Mouse (Mus musculus) kidney, adult 9 months (tissue): ENCODE measurements at regions not wholly inside any gene's neighbourhood (a gene's known extent, or its start where the extent isn't known, plus 50 kb on each side); places are given as distances from the start of the nearest gene placed in this dataset.

ENCODE experiments used
- DNase-seq: peaks from one replicate; pipeline ENCODE4 v3.0.0; 2022

DNA sequence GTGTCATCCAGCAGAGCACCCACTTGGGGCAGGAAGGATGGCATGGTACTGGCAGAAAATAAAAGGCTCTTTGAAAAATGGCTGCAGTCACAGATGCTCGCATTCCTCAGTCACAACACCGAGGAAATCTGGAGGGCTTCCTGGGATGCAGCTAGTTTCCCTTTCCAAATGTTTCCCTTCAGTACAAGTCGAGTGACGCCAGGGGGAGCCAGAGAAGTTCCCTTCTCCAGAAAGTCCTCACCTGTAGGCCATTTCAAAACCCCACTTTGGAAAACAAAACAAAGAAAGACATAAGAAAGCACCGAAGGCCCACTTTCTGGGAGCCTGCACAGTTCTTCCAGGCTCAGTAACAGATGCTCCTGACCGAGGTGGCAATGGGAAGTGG is 199.4 kb upstream of the Apob start:
- peak; percentile 29 for DNase-seq

DNA sequence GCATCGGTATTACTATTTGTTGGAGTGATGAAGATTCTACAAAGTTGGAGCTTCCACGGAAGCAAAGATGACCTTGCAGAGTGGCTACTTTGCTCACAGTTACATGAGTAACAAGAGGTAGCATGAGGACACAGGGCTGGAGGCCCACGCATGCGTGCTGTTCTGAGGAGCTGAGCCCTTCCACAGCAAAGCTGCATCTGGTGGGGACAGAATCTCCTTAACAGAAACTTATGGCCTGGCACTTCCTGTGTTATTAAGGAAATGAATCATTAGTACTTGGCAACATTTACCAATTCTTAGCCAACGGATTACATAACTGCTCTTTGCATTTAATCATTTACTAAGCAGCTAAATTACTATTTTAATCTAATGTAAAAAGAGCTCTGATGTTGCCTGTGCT is 160.8 kb upstream of the Apob start:
- DNase-seq: peak; percentile 80

DNA sequence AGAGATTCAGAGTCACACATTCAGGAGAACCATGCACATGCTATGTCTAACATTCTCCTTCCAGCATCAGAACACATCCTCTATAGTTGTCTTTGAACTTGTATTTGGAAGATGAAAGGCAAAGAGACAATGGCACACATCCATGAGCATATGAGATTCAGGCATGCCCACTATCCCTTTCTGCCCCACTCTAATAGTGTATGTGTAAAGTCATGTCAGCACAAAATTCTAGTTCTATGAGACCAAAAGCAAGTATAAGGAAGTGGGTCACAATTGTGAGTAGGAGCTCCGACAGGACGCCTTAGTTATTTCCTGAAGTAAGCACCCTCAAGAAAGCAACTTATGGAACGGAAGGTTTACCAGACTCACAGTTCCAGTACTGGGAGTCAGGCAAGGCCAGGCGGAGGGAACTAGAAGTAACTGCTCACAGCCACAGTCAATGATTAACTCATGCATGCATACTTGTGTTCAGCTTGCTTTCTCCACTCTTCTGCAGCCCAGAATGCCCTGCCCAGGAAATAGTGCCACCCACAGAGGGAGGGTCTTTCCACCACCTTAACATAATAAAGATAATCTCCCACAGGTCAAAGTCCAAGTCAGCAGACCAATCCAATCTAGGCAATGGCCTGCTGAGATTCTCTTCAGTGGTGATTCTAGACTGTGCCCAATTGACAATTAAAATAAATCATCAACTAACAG is 157.3 kb upstream of the Apob start:
- DNase-seq: peak; percentile 88

DNA sequence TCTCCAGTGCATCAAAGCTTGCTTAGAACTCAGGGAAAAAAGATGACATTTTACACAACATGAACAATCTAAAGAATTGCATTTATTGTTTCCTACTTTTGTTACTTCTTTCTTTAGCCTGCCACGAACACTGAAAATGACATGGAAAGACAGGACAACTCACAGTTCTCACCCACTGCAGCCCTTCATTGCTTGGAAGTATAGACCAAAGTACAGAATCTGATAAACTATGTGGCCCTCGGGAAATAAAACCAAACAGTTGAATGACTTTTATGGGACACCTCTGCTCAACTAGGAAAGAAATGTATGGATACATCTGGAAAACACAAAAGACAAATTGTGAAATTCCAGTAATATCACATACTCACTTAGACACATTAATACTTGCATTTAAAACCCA is 156.7 kb upstream of the Apob start:
- DNase-seq: peak; percentile 10

DNA sequence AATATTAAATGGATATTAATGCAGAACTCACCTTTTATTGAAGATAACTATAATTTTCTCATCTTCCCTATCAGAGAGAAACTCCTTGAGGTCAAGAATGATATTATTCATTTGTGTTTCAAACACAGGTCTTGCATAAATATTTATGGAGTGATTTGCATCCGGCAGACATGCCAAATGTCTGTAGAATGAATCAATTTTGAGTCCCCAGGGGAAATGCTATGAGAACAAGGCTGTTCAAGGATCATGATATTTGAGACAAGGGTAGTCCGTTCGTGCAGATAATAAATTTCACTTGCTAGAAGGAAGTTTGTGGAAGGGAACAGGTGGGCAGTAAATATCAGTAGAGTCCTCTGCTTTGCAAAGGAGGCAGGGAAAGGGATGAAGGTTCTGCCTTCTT is 141.7 kb upstream of the Apob start:
- no peak for DNase-seq

DNA sequence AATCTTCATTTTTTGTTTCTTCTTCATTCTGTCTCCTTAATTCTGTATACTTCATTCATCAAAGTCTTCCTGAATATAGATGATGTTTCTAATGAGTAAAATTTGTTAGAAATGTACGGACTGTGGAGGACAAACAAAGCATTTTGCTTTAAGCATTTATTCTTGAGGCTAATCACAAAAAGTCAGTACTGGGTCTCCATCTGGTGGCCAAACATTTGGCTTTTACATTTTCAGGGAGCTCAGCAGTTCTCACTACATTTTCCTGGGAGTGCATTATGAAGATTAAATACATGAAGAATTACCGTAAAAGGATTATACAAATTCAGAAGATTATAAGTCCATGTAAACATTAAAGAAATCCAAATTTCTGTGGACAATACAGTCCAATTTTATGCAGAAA is 123.6 kb upstream of the Apob start:
- DNase-seq: peak; percentile 32

DNA sequence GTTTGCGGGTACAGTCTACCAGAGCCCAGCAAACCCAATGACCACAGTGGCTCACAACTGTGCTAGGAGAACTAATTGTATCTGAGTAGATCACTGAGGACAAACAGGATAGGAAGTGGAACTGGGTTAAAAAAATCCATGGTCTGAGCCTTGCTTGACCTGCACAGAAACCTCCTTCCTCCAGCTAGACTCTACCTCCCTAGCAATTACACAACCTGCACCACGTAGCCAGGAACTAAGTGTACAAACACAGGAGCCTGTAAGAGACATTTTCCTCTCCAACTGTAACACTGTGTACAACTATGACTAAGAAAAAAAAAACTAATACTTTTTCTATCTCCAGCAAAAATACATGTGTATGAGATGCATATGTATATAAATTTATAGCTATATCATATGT is 121.8 kb upstream of the Apob start:
- no peak for DNase-seq

DNA sequence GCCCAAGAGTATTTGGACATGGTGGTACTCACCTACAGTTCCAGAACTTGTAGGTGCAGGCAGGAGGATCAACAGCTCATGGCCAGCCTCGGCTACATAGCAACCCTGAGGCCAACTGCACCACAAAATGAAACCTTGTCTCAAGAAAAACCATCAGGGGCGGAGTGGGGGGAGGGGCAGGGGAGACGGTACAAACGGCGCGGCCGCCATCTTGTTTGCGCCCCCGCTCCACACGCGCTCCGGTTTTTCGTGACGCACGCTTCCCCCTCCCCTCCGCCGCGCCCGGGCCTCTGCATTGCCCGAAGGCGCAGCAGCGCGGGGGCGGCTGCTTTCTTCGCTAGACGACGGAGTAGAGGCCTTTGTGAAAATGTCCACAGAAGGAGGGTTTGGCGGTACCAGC is 117.9 kb upstream of the Apob start:
- no peak for DNase-seq

DNA sequence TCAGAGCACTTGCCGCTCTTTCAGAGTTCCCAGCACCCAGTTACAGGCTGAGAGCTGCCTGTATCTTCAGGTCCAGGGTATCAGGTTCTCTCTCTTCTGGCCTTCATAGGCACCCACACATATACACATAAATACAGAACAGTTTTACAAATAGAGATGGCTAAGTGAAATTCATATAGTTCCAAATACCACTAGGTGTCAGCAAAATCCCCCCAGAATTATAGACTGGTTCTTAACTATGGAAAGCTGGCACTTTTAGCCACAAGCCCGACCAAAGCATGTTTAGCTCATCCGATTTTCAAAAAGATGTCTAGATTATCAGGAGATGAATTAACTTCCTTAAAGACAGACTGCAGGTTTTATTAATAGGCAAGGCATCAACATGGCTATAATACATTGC is 107.4 kb upstream of the Apob start:
- peak; percentile 12 for DNase-seq

DNA sequence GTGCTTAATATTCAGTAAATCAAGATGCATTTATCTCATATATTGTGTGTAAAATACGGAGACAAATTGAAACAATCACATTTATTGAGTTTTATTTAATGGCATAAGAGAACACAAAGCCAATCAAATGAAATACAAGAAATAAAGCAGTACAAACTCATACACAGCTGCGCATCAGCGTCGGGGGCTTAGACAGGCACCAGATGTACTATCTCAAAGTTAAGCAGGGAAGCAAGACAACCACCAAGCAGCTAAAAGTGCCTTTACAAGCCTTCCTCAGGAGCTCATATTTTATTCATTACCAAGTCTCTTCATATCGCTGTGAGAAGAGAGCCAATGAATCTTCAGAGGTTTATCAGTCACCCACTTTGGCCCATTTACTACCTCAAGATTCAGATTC is 107.0 kb upstream of the Apob start:
- DNase-seq: no peak

DNA sequence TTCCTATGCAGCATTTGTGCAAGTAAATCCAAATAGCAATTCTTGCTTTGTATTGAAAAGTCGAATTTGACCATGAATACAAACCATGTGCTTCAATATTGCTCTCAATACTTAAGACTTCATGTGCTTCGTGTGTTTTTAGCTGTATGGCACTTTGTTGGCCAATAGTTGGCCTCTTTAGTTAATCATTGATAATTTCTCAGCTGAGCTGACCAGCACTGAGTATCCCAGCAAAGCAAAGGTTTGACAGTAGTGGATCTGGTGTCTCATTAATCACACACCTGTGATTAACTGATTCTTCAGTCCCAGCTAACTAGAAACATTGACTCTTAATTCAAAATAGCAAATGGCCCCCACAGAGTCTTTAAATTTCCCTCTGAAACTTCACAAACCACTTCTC is 102.0 kb upstream of the Apob start:
- DNase-seq: peak; percentile 42

DNA sequence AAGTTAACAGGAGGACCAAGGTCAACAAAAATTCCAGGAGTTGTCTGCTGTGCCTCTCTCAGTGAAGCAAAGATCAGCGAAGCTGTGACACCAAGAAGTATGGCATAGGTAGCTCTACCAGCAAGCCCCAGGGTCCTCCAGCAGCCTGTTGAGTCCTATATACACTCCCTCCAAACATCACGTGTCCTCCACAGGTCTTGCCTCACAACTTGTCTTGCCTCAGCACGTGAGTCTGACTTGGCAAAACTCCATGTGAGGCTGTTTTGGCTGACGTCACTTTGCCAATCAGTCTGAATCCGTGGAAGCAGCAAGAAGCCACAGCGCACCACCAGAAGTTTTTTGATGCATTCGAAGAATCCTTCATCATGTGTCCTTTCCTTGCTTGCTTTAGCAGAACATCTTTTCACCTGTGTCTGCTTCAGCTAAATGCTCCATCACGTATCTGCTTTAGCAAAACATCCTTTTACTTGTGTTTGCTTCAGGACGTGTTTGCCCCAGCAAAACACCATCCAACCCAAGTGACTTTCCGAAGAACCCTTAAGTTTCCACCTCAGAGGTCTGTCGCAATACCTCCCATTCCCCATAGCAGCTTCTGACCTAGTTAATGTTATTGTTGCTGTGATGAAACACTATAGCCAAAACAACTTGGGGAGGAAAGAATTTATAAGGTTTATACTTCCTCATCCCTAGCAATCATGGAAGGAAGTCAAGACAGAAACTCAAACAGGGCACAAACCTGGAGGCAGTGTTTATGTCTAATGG is 101.0 kb upstream of the Apob start:
- DNase-seq: no peak

DNA sequence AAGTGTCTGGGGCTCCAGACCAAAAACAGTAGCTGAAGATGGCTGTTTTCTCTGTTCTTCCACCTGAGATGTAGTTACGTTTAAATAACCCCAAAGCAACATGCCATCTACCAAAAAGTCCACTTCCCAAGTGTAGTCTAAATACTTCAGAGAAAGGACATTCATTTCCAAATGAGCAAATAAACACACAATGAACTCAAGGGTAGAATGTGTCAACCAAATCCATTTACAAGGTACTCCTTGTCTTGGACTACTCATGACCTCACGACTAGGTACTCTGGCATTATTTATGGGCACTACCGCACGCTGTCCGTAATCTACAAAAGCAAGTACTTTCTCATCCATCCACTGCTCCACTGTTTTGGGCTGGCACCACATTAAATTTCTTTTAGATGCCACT is 98.7 kb upstream of the Apob start:
- DNase-seq: no peak

DNA sequence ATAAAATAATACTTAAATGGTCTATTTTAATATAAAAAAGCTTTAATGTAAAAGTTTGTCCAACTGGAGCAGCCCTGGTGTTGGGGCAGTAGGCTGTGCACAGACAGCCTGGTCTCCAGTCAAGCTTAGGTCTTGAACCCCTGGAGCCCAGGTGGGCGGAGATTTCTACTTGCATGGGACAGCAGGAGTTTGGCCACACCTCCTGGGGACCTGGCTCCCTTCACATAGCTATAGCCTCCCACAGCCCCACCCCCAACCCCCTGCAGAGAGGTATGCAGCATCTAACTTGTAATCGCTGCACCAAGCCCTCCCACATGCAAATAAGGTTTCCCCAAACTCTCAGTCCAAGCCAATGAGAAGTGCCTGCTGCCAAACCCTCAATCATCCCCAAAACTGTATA is 81.3 kb upstream of the Apob start:
- no peak for DNase-seq

DNA sequence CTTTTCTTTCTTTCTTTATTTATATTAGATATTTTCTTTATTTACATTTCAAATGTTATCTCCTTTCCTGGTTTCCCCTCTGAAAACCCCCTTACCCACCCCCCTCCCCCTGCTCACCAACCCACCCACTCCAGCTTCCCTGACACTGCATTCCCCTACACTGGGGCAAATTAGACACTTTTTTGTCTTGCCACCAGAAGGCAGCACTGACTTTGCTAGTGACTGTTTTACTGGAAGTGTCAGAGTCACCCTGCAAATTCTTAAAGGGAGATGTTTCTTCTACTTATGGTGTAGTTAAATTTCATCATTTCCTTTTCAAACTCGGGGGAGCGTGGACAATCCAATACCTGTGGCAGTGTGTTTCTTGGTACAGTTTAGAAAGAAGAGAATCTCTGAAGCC is 72.1 kb upstream of the Apob start:
- peak; percentile 55 for DNase-seq

DNA sequence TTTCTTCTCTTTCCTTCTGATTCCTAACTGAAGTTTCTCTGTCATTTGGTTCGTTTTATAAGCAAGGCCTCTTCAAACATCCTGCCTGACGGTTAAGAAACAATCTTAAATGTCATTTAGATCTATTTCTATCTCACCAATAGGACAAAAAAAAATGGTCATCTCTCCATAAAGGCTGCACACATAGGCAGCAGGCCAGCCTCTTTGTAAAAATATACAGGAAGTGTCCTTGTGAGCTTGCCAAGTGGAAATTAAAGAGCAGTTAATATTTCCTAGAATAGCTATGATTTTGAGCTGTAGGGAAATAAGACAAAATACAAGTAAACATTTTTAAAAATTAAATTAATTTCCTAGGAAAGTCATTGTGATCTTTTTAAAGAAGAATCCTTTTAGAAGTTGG is 70.6 kb upstream of the Apob start:
- DNase-seq: no peak

DNA sequence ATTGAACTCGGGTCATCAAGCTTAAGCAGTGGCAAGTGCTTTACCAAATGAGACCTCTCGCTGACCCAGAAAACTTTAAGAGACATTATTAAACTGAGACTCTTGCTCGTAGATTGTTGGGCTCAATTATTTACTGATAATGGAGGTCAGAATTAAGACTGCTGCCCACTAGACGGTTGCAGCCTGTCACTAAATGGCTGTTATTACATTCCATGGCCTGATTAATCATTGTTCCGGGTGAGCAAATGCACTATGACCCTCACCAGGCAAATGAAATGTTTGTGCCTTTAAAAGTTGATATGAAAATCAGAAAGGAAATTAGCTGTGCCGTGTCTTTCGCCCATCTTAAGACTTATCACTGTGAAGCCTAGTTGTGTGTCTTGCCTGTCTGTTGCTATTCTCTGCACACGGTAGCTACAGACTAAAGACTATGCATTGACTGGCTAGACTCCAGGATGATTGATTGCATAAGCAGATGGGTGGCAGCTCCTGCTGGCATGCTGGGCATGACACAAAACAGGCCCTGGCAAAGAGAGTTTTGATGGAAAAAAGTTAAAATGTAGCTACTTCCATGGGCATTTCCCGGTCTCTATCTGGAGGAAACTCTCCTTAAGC is 67.6 kb upstream of the Apob start:
- peak; percentile 77 for DNase-seq

DNA sequence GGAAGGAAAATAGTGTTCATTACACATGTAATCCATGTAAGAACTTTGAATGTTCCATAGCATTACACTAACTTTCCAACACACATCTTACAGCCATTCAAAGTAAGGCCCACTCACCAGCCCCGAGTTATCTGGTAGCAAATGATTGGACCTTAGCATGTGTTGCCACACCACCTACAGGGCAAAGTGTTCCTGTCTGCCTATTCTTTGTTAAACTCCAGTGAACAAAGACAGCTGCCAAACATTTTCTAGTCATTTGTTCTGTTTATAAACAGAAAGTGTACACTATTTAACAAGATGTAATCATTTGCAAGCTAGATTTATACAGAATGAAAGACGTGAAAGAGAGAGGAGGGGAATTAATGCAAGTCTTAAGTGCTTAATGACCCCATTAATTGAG is 66.9 kb upstream of the Apob start:
- DNase-seq: peak; percentile 81

DNA sequence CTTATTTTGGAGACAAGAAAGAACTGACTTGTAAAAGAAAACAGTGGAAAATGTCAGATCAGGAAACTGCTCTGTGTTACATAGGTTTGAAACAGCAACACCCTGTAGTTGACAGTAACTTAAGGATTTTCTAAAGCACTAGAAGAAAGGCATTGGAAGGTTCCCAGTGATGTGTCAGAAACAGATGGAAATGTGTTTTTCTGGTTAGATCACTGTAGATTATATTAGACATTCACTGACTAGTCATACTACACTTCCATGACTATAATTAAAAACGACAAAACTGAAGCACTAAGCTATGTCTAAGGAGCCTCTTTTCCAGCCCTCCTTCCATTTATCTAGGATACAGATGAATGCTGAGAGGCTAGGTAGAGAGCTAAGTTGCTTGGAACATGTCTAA is 59.1 kb upstream of the Apob start:
- no peak for DNase-seq

DNA sequence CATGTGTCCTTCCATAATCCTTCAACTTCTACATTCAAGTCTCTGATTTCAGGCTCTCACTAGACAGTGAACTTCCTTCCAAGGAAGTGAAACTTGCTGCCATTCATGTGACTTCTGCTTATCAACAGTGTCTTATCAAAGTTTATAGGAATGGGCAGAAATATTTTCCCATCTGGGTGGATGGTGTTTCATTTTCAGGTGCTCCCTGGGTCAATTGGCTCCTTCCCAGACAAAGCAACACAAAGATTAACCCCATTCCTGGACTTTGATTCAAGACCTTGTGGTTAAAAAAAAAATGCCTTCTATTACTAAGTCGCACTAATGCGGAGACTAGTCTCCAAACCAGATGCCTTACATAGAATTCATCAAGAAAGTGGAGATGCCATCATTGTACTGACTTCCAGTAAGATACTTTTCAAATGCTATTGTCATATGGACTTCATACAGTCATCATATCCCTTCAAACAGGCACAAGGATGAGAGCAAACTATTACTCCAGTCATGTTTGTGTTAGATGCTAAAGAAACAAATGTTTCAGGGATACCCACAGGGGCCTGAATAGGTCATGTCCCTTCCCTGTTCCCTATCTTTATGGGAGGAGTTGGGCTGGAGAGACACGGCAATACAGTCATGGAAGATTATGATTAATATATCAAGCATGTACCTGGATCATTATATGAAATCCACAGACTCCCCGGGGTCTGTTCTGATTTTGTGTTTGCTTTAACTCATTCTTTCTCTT is 58.3 kb upstream of the Apob start:
- peak; percentile 87 for DNase-seq

DNA sequence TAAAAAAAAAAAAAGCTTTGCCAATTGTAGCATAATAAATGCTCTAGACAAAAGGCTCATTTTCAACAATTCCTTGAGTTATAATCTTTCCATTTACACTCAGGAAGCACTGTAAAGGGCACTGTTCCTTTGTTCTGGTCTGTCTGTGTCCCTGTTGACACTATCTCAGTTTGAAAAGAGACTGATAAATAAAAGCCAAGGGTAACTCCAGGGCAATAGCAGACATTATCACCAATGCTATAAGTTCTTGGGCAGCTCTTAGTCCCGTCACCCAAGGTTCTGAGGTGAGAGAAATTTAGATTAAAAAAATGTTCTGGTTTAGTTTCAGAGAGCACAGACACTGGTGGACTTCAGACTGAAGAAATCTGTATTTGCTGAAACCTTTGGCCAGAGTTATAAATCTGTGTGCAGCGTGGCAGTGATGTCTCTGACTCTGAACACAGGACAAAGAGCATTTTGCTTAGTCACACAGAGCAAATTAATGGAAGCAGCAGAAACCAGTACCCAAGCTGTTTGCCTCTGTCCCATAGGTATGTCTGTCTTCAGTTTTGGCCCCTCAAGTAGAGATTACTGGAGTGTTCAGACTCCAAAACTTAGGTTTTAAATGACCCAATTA is 57.6 kb upstream of the Apob start:
- peak; percentile 80 for DNase-seq

DNA sequence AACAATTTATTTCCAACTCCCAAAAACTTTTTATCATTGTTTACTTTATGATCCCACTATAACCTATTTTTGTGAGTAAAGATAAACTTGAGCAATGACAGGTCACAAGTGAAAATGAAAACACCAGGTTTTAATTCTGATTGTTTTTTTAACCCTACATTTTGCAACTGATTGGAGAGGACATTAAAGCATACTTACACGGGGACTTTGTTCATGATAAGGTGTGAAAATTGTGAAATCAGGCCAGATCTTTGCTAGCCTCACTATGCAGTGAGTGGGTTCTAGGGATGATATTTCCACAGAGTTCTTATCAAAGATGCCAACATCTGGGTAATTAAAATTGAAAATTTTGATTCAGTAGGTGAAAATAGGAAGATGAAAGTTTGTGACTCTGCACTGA is 56.6 kb upstream of the Apob start:
- DNase-seq: no peak
